Mouse (Mus musculus) G1E (cell line): ENCODE results near the gene Adgrg6. TPM values are rescaled to one million over a fixed set of nuclear protein-coding genes. Genes with fewer than 3 reads are reported as not detected.
A peak's percentile ranks its signal among the peaks of the same experiment; 100 is the strongest.

Experiments
- ATAC-seq: 2 replicates; pipeline ENCODE4 v1.8.0; 2016; ENCODE audit warnings: mild to moderate bottlenecking; ENCODE audit not compliant: insufficient number of reproducible peaks, poor library complexity, low FRiP score, severe bottlenecking; ENCODE audit errors: extremely low read depth
- DNase-seq: peaks from one replicate; pipeline ENCODE4 v3.0.0; 2012; ENCODE audit warnings: low spot score
- H3K27me3 ChIP-seq: 2 replicates; pipeline ENCODE4 v1.6.1; 2012; ENCODE audit warnings: mild to moderate bottlenecking, low read length, inconsistent platforms; ENCODE audit not compliant: insufficient read depth
- H3K36me3 ChIP-seq: replicated peaks from 2 replicates; pipeline ENCODE3; 2012; ENCODE audit warnings: mild to moderate bottlenecking, inconsistent platforms
- H3K4me1 ChIP-seq: 2 replicates; pipeline ENCODE4 v1.6.1; 2012; ENCODE audit warnings: low read depth, low read length, inconsistent platforms, mixed read lengths; ENCODE audit not compliant: insufficient read depth
- H3K4me3 ChIP-seq: 2 replicates; pipeline ENCODE4 v1.5.1; 2012; ENCODE audit warnings: low read depth, mild to moderate bottlenecking, inconsistent platforms, low read length, moderate library complexity, mixed read lengths
- H3K9me3 ChIP-seq: replicated peaks from 2 replicates; pipeline ENCODE4 v1.6.1; 2012; ENCODE audit warnings: inconsistent platforms
- CTCF ChIP-seq: IDR thresholded peaks from 2 replicates; pipeline ENCODE4 v1.5.1; 2012; ENCODE audit warnings: low read depth, low read length, inconsistent platforms, mixed read lengths
- GATA1 ChIP-seq: IDR thresholded peaks from 2 replicates; pipeline ENCODE4 v1.6.1; 2012; ENCODE audit warnings: borderline replicate concordance, low read length, inconsistent platforms, mixed read lengths
- GATA2 ChIP-seq: IDR thresholded peaks from 2 replicates; pipeline ENCODE4 v1.6.1; 2012; ENCODE audit warnings: low read depth, low read length, inconsistent platforms, borderline replicate concordance
- POLR2AphosphoS5 ChIP-seq: IDR thresholded peaks from 2 replicates; pipeline ENCODE4 v1.6.1; 2012; ENCODE audit warnings: low read depth, low read length, inconsistent platforms; ENCODE audit not compliant: insufficient replicate concordance
- TAL1 ChIP-seq: conservative IDR thresholded peaks from 2 replicates; pipeline ENCODE4 v1.6.1; 2012; ENCODE audit warnings: low read depth, low read length, inconsistent platforms, mixed read lengths
- polyA plus RNA-seq: library from polyadenylated mRNA; stranded (reverse); fragments of >175 nt; gene quantifications from 2 replicates; pipeline ENCODE4 v1.2.3, GENCODE M21; 2012
- total RNA-seq, 2 experiments: library from RNA; stranded (forward) in 1 of 2; stranded (reverse) in 1 of 2; fragments of 200-1000 nt in 1 of 2; fragments of >200 nt in 1 of 2; fragmentation: Nextera tagmentation in 1 of 2; gene quantifications; 2 replicates each; pipeline ENCODE4 v1.2.3; 2014 to 2017

The Adgrg6 gene
- total and polyA plus RNA-seq, 3 experiments = 0.16 TPM; not detected in 2

- H3K4me1 ChIP-seq = peaks cover 24% of the 10 kb centered on the region
- H3K9me3 ChIP-seq = peaks cover 7% of the 10 kb centered on the region
- DNase-seq = peak; percentile 7
- TF ChIP-seq TAL1 (peak; percentile 71), POLR2AphosphoS5 (no peak)
- H3K4me3 ChIP-seq = peak overlapping the region; percentile 56; the same call in 1 of the 2 replicates
- peak; percentile 93 for ATAC-seq
- H3K36me3 ChIP-seq = no peaks in the 10 kb centered on the region
- H3K27me3 ChIP-seq = no peaks in the 10 kb centered on the region
These were observed 99.7 kb downstream of the Adgrg6 start for GRCm38 (mm10) chr10:14445590-14446291.

GRCm38 (mm10) chr10:14440860-14441579 is 104.4 kb downstream of the Adgrg6 start:
- ATAC-seq (no peak), DNase-seq (no peak)
- no peak for TF ChIP-seq CTCF
- no peak for TF ChIP-seq GATA1
- no peak for TF ChIP-seq TAL1
- TF ChIP-seq GATA2 = no peak
- no peak for TF ChIP-seq POLR2AphosphoS5
- peaks cover 7% of the 10 kb centered on the region for H3K9me3 ChIP-seq
- H3K4me1 ChIP-seq = peaks cover 22% of the 10 kb centered on the region
- no peaks in the 10 kb centered on the region for H3K36me3 ChIP-seq
- H3K27me3 ChIP-seq = peaks cover 2% of the 10 kb centered on the region; the same call in 1 of the 2 replicates
- no peak overlapping the region for H3K4me3 ChIP-seq

GRCm38 (mm10) chr10:14404070-14404469 is 141.4 kb downstream of the Adgrg6 start:
- no peak overlapping the region for H3K4me3 ChIP-seq
- ATAC-seq = no peak
- no peaks in the 10 kb centered on the region for H3K36me3 ChIP-seq
- no peaks in the 10 kb centered on the region for H3K4me1 ChIP-seq
- H3K27me3 ChIP-seq = peaks cover 13% of the 10 kb centered on the region
- no peaks in the 10 kb centered on the region for H3K9me3 ChIP-seq
- TF ChIP-seq GATA1 (no peak), TAL1 (no peak), GATA2 (no peak), CTCF (no peak), POLR2AphosphoS5 (no peak)
- no peak for DNase-seq

GRCm38 (mm10) chr10:14401744-14402143 is 143.7 kb downstream of the Adgrg6 start:
- ATAC-seq (no peak), DNase-seq (no peak)
- Histone ChIP-seq H3K27me3 (peaks cover 16% of the 10 kb centered on the region), H3K4me1 (no peaks in the 10 kb centered on the region), H3K4me3 (no peak overlapping the region), H3K36me3 (no peaks in the 10 kb centered on the region), H3K9me3 (no peaks in the 10 kb centered on the region)
- no peak for TF ChIP-seq TAL1
- TF ChIP-seq CTCF = no peak
- TF ChIP-seq POLR2AphosphoS5 = no peak
- TF ChIP-seq GATA1 = no peak
- TF ChIP-seq GATA2 = no peak

- Histone ChIP-seq H3K4me1 (peaks cover 4% of the 10 kb centered on the region; the same call in 1 of the 2 replicates), H3K9me3 (no peaks in the 10 kb centered on the region), H3K36me3 (no peaks in the 10 kb centered on the region), H3K4me3 (no peak overlapping the region), H3K27me3 (no peaks in the 10 kb centered on the region)
- no peak for DNase-seq
- peak; percentile 60 for ATAC-seq
- TF ChIP-seq GATA2 (no peak), GATA1 (no peak), TAL1 (no peak), CTCF (0 out of 2 replicates have a peak, but pooled peaks have one; percentile 14)
These were observed 154.3 kb downstream of the Adgrg6 start for GRCm38 (mm10) chr10:14391025-14391639.

- no peaks in the 10 kb centered on the region for H3K9me3 ChIP-seq
- H3K4me1 ChIP-seq = no peaks in the 10 kb centered on the region
- TF ChIP-seq GATA1 = no peak
- no peak for TF ChIP-seq CTCF
- no peak for TF ChIP-seq POLR2AphosphoS5
- TF ChIP-seq TAL1 = no peak
- no peak for TF ChIP-seq GATA2
- no peak for DNase-seq
- ATAC-seq = no peak
- H3K36me3 ChIP-seq = no peaks in the 10 kb centered on the region
- no peak overlapping the region for H3K4me3 ChIP-seq
- no peaks in the 10 kb centered on the region for H3K27me3 ChIP-seq
These were observed 159.9 kb downstream of the Adgrg6 start for GRCm38 (mm10) chr10:14385574-14385973.
